Mouse (Mus musculus): ENCODE data around the gene Srsf3. TPM values are rescaled to one million over a fixed set of nuclear protein-coding genes. Genes with fewer than 3 reads are reported as not detected.
A peak's percentile ranks its signal among the peaks of the same experiment; 100 is the strongest.
"Not testable (repeated sequence)": the region's sequence is repeated elsewhere in the genome, so short reads cannot be mapped to it uniquely, and the experiment has no call there.

Srsf3 gene
- polyA plus RNA-seq, 1 experiment from 2014 or later = 451 TPM

GRCm38 (mm10) chr17:29065245-29065940 lies 33.0 kb downstream of the Srsf3 start:
- WGBS = 86% methylated on average over 21 of the region's 21 CpGs
- ATAC-seq = no peak
- H3K4me1 ChIP-seq (ENCODE audit: control insufficient read depth, insufficient read depth, low read length) = peaks cover 18% of the 10 kb centered on the region; the same call in 1 of the 2 replicates
- no peak overlapping the region for H3K9ac ChIP-seq (ENCODE audit: low read depth, low read length)
- H3K4me2 ChIP-seq (ENCODE audit: low read depth, low read length) = no peak overlapping the region
- no peaks in the 10 kb centered on the region for H3K27me3 ChIP-seq (replicated peaks; ENCODE audit: control insufficient read depth, insufficient read depth, low read length)
- no peak overlapping the region for H3K27ac ChIP-seq (ENCODE audit: low read length)
- no peak overlapping the region for H3K4me3 ChIP-seq (ENCODE audit: low read length)
- H3K36me3 ChIP-seq (ENCODE audit: control insufficient read depth, insufficient read depth, low read length) = no peaks in the 10 kb centered on the region
- H3K9me3 ChIP-seq (ENCODE audit: control insufficient read depth, low read length) = no peaks in the 10 kb centered on the region

GRCm38 (mm10) chr17:29065971-29066370 lies 33.5 kb downstream of the Srsf3 start:
- WGBS = 97% methylated on average over 3 of the region's 3 CpGs
- H3K9me3 ChIP-seq (ENCODE audit: control insufficient read depth, low read length) = no peaks in the 10 kb centered on the region

GRCm38 (mm10) chr17:29067416-29067815 lies 35.0 kb downstream of the Srsf3 start:
- peaks cover 17% of the 10 kb centered on the region; the same call in 1 of the 2 replicates for H3K4me1 ChIP-seq (ENCODE audit: control insufficient read depth, insufficient read depth, low read length)
- not testable (repeated sequence) for H3K4me2 ChIP-seq (ENCODE audit: low read depth, low read length); H3K9ac ChIP-seq (ENCODE audit: low read depth, low read length); H3K27me3 ChIP-seq (replicated peaks; ENCODE audit: control insufficient read depth, insufficient read depth, low read length); H3K36me3 ChIP-seq (ENCODE audit: control insufficient read depth, insufficient read depth, low read length); H3K9me3 ChIP-seq (ENCODE audit: control insufficient read depth, low read length); ATAC-seq; H3K4me3 ChIP-seq (ENCODE audit: low read length); H3K27ac ChIP-seq (ENCODE audit: low read length)
- 86% methylated on average over 3 of the region's 3 CpGs for WGBS

More at GRCm38 (mm10) chr17:29065971-29066370, 33.5 kb downstream of the Srsf3 start:
- ATAC-seq = no peak
- peaks cover 18% of the 10 kb centered on the region; the same call in 1 of the 2 replicates for H3K4me1 ChIP-seq (ENCODE audit: control insufficient read depth, insufficient read depth, low read length)
- H3K36me3 ChIP-seq (ENCODE audit: control insufficient read depth, insufficient read depth, low read length) = no peaks in the 10 kb centered on the region
- no peak overlapping the region for H3K27ac ChIP-seq (ENCODE audit: low read length)
- H3K9ac ChIP-seq (ENCODE audit: low read depth, low read length) = no peak overlapping the region
- H3K27me3 ChIP-seq (replicated peaks; ENCODE audit: control insufficient read depth, insufficient read depth, low read length) = no peaks in the 10 kb centered on the region
- H3K4me2 ChIP-seq (ENCODE audit: low read depth, low read length) = no peak overlapping the region
- H3K4me3 ChIP-seq (ENCODE audit: low read length) = no peak overlapping the region

GRCm38 (mm10) chr17:29067847-29068246 lies 35.4 kb downstream of the Srsf3 start:
- no peak overlapping the region for H3K27ac ChIP-seq (ENCODE audit: low read length)
- 56% methylated on average over 5 of the region's 5 CpGs for WGBS
- no peak for ATAC-seq

GRCm38 (mm10) chr17:29069063-29069462 lies 36.6 kb downstream of the Srsf3 start:
- Histone ChIP-seq H3K27ac (ENCODE audit: low read length) (no peak overlapping the region), H3K4me1 (ENCODE audit: control insufficient read depth, insufficient read depth, low read length) (peaks cover 16% of the 10 kb centered on the region), H3K36me3 (ENCODE audit: control insufficient read depth, insufficient read depth, low read length) (no peaks in the 10 kb centered on the region), H3K4me2 (ENCODE audit: low read depth, low read length) (no peak overlapping the region), H3K4me3 (ENCODE audit: low read length) (no peak overlapping the region), H3K27me3 (replicated peaks; ENCODE audit: control insufficient read depth, insufficient read depth, low read length) (no peaks in the 10 kb centered on the region), H3K9me3 (ENCODE audit: control insufficient read depth, low read length) (no peaks in the 10 kb centered on the region), H3K9ac (ENCODE audit: low read depth, low read length) (no peak overlapping the region)
- ATAC-seq = 0 out of 2 replicates have a peak, but pooled peaks have one; percentile 34
- 64% methylated on average over 10 of the region's 10 CpGs for WGBS

More at GRCm38 (mm10) chr17:29067847-29068246, 35.4 kb downstream of the Srsf3 start:
- Histone ChIP-seq H3K27me3 (replicated peaks; ENCODE audit: control insufficient read depth, insufficient read depth, low read length) (no peaks in the 10 kb centered on the region), H3K9me3 (ENCODE audit: control insufficient read depth, low read length) (no peaks in the 10 kb centered on the region), H3K9ac (ENCODE audit: low read depth, low read length) (no peak overlapping the region), H3K4me1 (ENCODE audit: control insufficient read depth, insufficient read depth, low read length) (peaks cover 16% of the 10 kb centered on the region), H3K4me2 (ENCODE audit: low read depth, low read length) (no peak overlapping the region), H3K4me3 (ENCODE audit: low read length) (no peak overlapping the region), H3K36me3 (ENCODE audit: control insufficient read depth, insufficient read depth, low read length) (no peaks in the 10 kb centered on the region)

- no peak overlapping the region for H3K27ac ChIP-seq (ENCODE audit: low read length)
- peaks cover 19% of the 10 kb centered on the region for H3K4me1 ChIP-seq (ENCODE audit: control insufficient read depth, insufficient read depth, low read length)
- ATAC-seq = no peak
- no peaks in the 10 kb centered on the region for H3K36me3 ChIP-seq (ENCODE audit: control insufficient read depth, insufficient read depth, low read length)
- H3K27me3 ChIP-seq (replicated peaks; ENCODE audit: control insufficient read depth, insufficient read depth, low read length) = no peaks in the 10 kb centered on the region
- H3K9ac ChIP-seq (ENCODE audit: low read depth, low read length) = no peak overlapping the region
- H3K9me3 ChIP-seq (ENCODE audit: control insufficient read depth, low read length) = no peaks in the 10 kb centered on the region
- WGBS = 66% methylated on average over 5 of the region's 5 CpGs
- H3K4me3 ChIP-seq (ENCODE audit: low read length) = no peak overlapping the region
- H3K4me2 ChIP-seq (ENCODE audit: low read depth, low read length) = no peak overlapping the region
Measured at GRCm38 (mm10) chr17:29071820-29072219, 39.4 kb downstream of the Srsf3 start.

- H3K9me3 ChIP-seq (ENCODE audit: control insufficient read depth, low read length) = no peaks in the 10 kb centered on the region
- no peak for ATAC-seq
- H3K4me1 ChIP-seq (ENCODE audit: control insufficient read depth, insufficient read depth, low read length) = peaks cover 19% of the 10 kb centered on the region
- no peaks in the 10 kb centered on the region for H3K27me3 ChIP-seq (replicated peaks; ENCODE audit: control insufficient read depth, insufficient read depth, low read length)
- H3K9ac ChIP-seq (ENCODE audit: low read depth, low read length) = peak overlapping the region; percentile 15; the same call in 1 of the 2 replicates
- WGBS = 16% methylated on average over 11 of the region's 11 CpGs
- H3K27ac ChIP-seq (ENCODE audit: low read length) = no peak overlapping the region
- no peaks in the 10 kb centered on the region for H3K36me3 ChIP-seq (ENCODE audit: control insufficient read depth, insufficient read depth, low read length)
- H3K4me3 ChIP-seq (ENCODE audit: low read length) = no peak overlapping the region
- H3K4me2 ChIP-seq (ENCODE audit: low read depth, low read length) = no peak overlapping the region
Measured at GRCm38 (mm10) chr17:29072701-29073307, 40.4 kb downstream of the Srsf3 start.

- ATAC-seq = no peak
- no peaks in the 10 kb centered on the region for H3K9me3 ChIP-seq (ENCODE audit: control insufficient read depth, low read length)
- WGBS = 38% methylated on average over 5 of the region's 5 CpGs
- H3K9ac ChIP-seq (ENCODE audit: low read depth, low read length) = peak overlapping the region; percentile 15; the same call in 1 of the 2 replicates
- no peak overlapping the region for H3K4me3 ChIP-seq (ENCODE audit: low read length)
- no peaks in the 10 kb centered on the region for H3K27me3 ChIP-seq (replicated peaks; ENCODE audit: control insufficient read depth, insufficient read depth, low read length)
- no peak overlapping the region for H3K27ac ChIP-seq (ENCODE audit: low read length)
- H3K4me2 ChIP-seq (ENCODE audit: low read depth, low read length) = no peak overlapping the region
- H3K4me1 ChIP-seq (ENCODE audit: control insufficient read depth, insufficient read depth, low read length) = peaks cover 20% of the 10 kb centered on the region
- H3K36me3 ChIP-seq (ENCODE audit: control insufficient read depth, insufficient read depth, low read length) = no peaks in the 10 kb centered on the region
Measured at GRCm38 (mm10) chr17:29073313-29073712, 40.9 kb downstream of the Srsf3 start.

- Histone ChIP-seq H3K27me3 (replicated peaks; ENCODE audit: control insufficient read depth, insufficient read depth, low read length) (no peaks in the 10 kb centered on the region), H3K9me3 (ENCODE audit: control insufficient read depth, low read length) (no peaks in the 10 kb centered on the region), H3K4me3 (ENCODE audit: low read length) (no peak overlapping the region), H3K36me3 (ENCODE audit: control insufficient read depth, insufficient read depth, low read length) (no peaks in the 10 kb centered on the region), H3K4me2 (ENCODE audit: low read depth, low read length) (no peak overlapping the region), H3K27ac (ENCODE audit: low read length) (no peak overlapping the region), H3K4me1 (ENCODE audit: control insufficient read depth, insufficient read depth, low read length) (peaks cover 23% of the 10 kb centered on the region), H3K9ac (ENCODE audit: low read depth, low read length) (no peak overlapping the region)
- WGBS = 69% methylated on average over 13 of the region's 13 CpGs
- ATAC-seq = no peak
Measured at GRCm38 (mm10) chr17:29074085-29074484, 41.7 kb downstream of the Srsf3 start.
